Mouse (Mus musculus) CH12.LX (cell line): Measurements from ENCODE around the gene 1700057G04Rik. TPM values are rescaled to one million over a fixed set of nuclear protein-coding genes. Genes with fewer than 3 reads are reported as not detected.

ENCODE experiments used
- DNase-seq: peaks from one replicate; pipeline ENCODE4 v3.0.0-alpha.2; 2013; ENCODE audit errors: extremely low read depth
- H3K27ac ChIP-seq: 2 replicates; pipeline ENCODE4 v1.5.1; 2012; ENCODE audit warnings: low read depth, mild to moderate bottlenecking, control low read depth, moderate library complexity; ENCODE audit not compliant: insufficient read depth
- H3K27me3 ChIP-seq: replicated peaks from 2 replicates; pipeline ENCODE3; 2012; ENCODE audit warnings: inconsistent platforms
- H3K36me3 ChIP-seq, 2 experiments: replicated peaks in 1 of 2; 2 replicates each; pipeline versions ENCODE3 to v1.6.1; 2012; ENCODE audit warnings: inconsistent platforms in 1 of 2, low read length in 1 of 2, mild to moderate bottlenecking in 1 of 2, mixed read lengths in 1 of 2, moderate library complexity in 1 of 2; ENCODE audit not compliant: control insufficient read depth in 1 of 2, insufficient read depth in 1 of 2
- H3K4me1 ChIP-seq, 2 experiments: 2 replicates each; pipeline ENCODE4 v1.6.1; 2012; ENCODE audit warnings: inconsistent platforms in 1 of 2, moderate library complexity in 1 of 2; ENCODE audit not compliant: insufficient read depth in 2 of 2, control insufficient read depth in 1 of 2
- H3K4me2 ChIP-seq: 2 replicates; pipeline ENCODE4 v1.6.1; 2012; ENCODE audit warnings: low read depth, mild to moderate bottlenecking, control low read depth; ENCODE audit not compliant: poor library complexity, insufficient read depth, severe bottlenecking
- H3K4me3 ChIP-seq, 3 experiments: fragments of 150-350 bp in 1 of 3; sonication (generic) in 1 of 3; replicated peaks in 1 of 3; 2 replicates each; pipeline versions ENCODE3 to v1.5.1; 2011 to 2012; ENCODE audit warnings: low read depth in 2 of 3, low read length in 2 of 3, mild to moderate bottlenecking in 2 of 3, moderate library complexity in 2 of 3, control low read depth in 1 of 3, improper control_type of control experiment in 1 of 3, inconsistent platforms in 1 of 3, mixed read lengths in 1 of 3; ENCODE audit not compliant: poor library complexity in 1 of 3
- H3K79me2 ChIP-seq: replicated peaks from 2 replicates; pipeline ENCODE4 v1.6.1; 2012; ENCODE audit warnings: mild to moderate bottlenecking, moderate library complexity; ENCODE audit not compliant: control insufficient read depth, poor library complexity, insufficient read depth, severe bottlenecking; ENCODE audit errors: extremely low read depth
- H3K9ac ChIP-seq: 2 replicates; pipeline ENCODE4 v1.6.1; 2012; ENCODE audit warnings: low read depth, mild to moderate bottlenecking, control low read depth, moderate library complexity; ENCODE audit not compliant: insufficient read depth
- H3K9me3 ChIP-seq: replicated peaks from 2 replicates; pipeline ENCODE3; 2012; ENCODE audit warnings: low read length, inconsistent platforms, mixed read lengths
- BHLHE40 ChIP-seq: IDR thresholded peaks from 2 replicates; pipeline ENCODE4 v1.6.1; 2011; ENCODE audit warnings: mild to moderate bottlenecking, low read depth, low read length, improper control_type of control experiment
- CHD1 ChIP-seq: IDR thresholded peaks from 2 replicates; pipeline ENCODE4 v1.6.1; 2012; ENCODE audit warnings: low read depth, low read length, improper control_type of control experiment, inconsistent platforms
- CHD2 ChIP-seq: IDR thresholded peaks from 2 replicates; pipeline ENCODE4 v1.6.1; 2011; ENCODE audit warnings: low read length, improper control_type of control experiment
- CTCF ChIP-seq, 2 experiments: IDR thresholded peaks in 1 of 2; conservative IDR thresholded peaks in 1 of 2; 2 replicates each; pipeline ENCODE4 v1.5.1; 2011 to 2012; ENCODE audit warnings: low read depth in 2 of 2, low read length in 2 of 2, improper control_type of control experiment in 1 of 2, inconsistent platforms in 1 of 2, mild to moderate bottlenecking in 1 of 2, moderate library complexity in 1 of 2
- E2F4 ChIP-seq: IDR thresholded peaks from 2 replicates; pipeline ENCODE4 v1.6.1; 2011; ENCODE audit warnings: low read depth, low read length, improper control_type of control experiment; ENCODE audit not compliant: insufficient replicate concordance
- ETS1 ChIP-seq: conservative IDR thresholded peaks from 2 replicates; pipeline ENCODE4 v1.6.1; 2012; ENCODE audit warnings: low read depth, mild to moderate bottlenecking, inconsistent platforms, low read length, improper control_type of control experiment, moderate library complexity
- KAT2A ChIP-seq: IDR thresholded peaks from 2 replicates; pipeline ENCODE4 v1.6.1; 2012; ENCODE audit warnings: low read length, improper control_type of control experiment, inconsistent platforms; ENCODE audit not compliant: insufficient replicate concordance
- MAFK ChIP-seq: IDR thresholded peaks from 2 replicates; pipeline ENCODE4 v1.6.1; 2011; ENCODE audit warnings: low read length, improper control_type of control experiment; ENCODE audit not compliant: insufficient replicate concordance
- MAX ChIP-seq: IDR thresholded peaks from 2 replicates; pipeline ENCODE4 v1.6.1; 2011; ENCODE audit warnings: low read length, improper control_type of control experiment
- MAZ ChIP-seq: IDR thresholded peaks from 2 replicates; pipeline ENCODE4 v1.6.1; 2012; ENCODE audit warnings: low read depth, mild to moderate bottlenecking, inconsistent platforms, low read length, improper control_type of control experiment, moderate library complexity
- MXI1 ChIP-seq: IDR thresholded peaks from 2 replicates; pipeline ENCODE4 v1.6.1; 2011; ENCODE audit warnings: mild to moderate bottlenecking, low read depth, low read length, improper control_type of control experiment
- MYC ChIP-seq: IDR thresholded peaks from 2 replicates; pipeline ENCODE4 v1.6.1; 2011; ENCODE audit warnings: low read depth, mild to moderate bottlenecking, improper control_type of control experiment, low read length
- NELFE ChIP-seq: IDR thresholded peaks from 2 replicates; pipeline ENCODE4 v1.6.1; 2011; ENCODE audit warnings: low read depth, low read length, improper control_type of control experiment
- NRF1 ChIP-seq: IDR thresholded peaks from 2 replicates; pipeline ENCODE4 v1.6.1; 2014; ENCODE audit warnings: low read depth, mild to moderate bottlenecking, inconsistent platforms, low read length, improper control_type of control experiment, moderate library complexity
- PAX5 ChIP-seq: IDR thresholded peaks from 2 replicates; pipeline ENCODE4 v1.6.1; 2012; ENCODE audit warnings: low read length, inconsistent platforms, mixed read lengths
- POLR2A ChIP-seq: IDR thresholded peaks from 2 replicates; pipeline ENCODE4 v1.6.1; 2011; ENCODE audit warnings: low read depth, mild to moderate bottlenecking, improper control_type of control experiment, low read length
- RAD21 ChIP-seq: IDR thresholded peaks from 2 replicates; pipeline ENCODE4 v1.6.1; 2011; ENCODE audit warnings: low read depth, mild to moderate bottlenecking, low read length, improper control_type of control experiment, moderate library complexity
- SIN3A ChIP-seq: IDR thresholded peaks from 2 replicates; pipeline ENCODE4 v1.6.1; 2012; ENCODE audit warnings: low read length, improper control_type of control experiment, inconsistent platforms
- SMC3 ChIP-seq: IDR thresholded peaks from 2 replicates; pipeline ENCODE4 v1.6.1; 2011; ENCODE audit warnings: low read depth, low read length, improper control_type of control experiment
- TBP ChIP-seq: conservative IDR thresholded peaks from 2 replicates; pipeline ENCODE4 v1.6.1; 2011; ENCODE audit warnings: low read depth, low read length, improper control_type of control experiment
- ZMIZ1 ChIP-seq: IDR thresholded peaks from 2 replicates; pipeline ENCODE4 v1.6.1; 2012; ENCODE audit warnings: low read depth, mild to moderate bottlenecking, inconsistent platforms, low read length, improper control_type of control experiment
- ZNF384 ChIP-seq: IDR thresholded peaks from 2 replicates; pipeline ENCODE4 v1.6.1; 2012; ENCODE audit warnings: low read depth, low read length, improper control_type of control experiment, inconsistent platforms
- dilution Hi-C: fragments of 300-500 bp; cut with MboI; formaldehyde crosslinking; loops from 2 replicates; pipeline ENCODE4 v1.14.3; 2020; ENCODE audit warnings: low sequenced_read_pairs; ENCODE audit not compliant: extremely low pct_unique_long_range_greater_than_20kb, extremely low pct_ligation_motif_present
- in situ Hi-C: fragments of 300-500 bp; cut with MboI; formaldehyde crosslinking; loops from 3 replicates; pipeline ENCODE4 v1.14.3; 2019; ENCODE audit warnings: low sequenced_read_pairs, low pct_ligation_motif_present, low pct_unique_long_range_greater_than_20kb, mixed read lengths
- polyA plus RNA-seq: library from polyadenylated mRNA; unstranded; fragments of >175 nt; gene quantifications from 2 replicates; pipeline ENCODE4 v1.2.1, GENCODE M21; 2012; ENCODE audit warnings: low read depth; ENCODE audit not compliant: insufficient read length
- total RNA-seq, 2 experiments: library from RNA; depleted of rRNA; stranded (reverse); fragments of 300-350 nt in 1 of 2; fragments of >200 nt in 1 of 2; gene quantifications; 2 replicates each; pipeline ENCODE4 v1.2.3; 2012 to 2014

1700057G04Rik gene
- total and polyA plus RNA-seq, 3 experiments, result not detected

DNA sequence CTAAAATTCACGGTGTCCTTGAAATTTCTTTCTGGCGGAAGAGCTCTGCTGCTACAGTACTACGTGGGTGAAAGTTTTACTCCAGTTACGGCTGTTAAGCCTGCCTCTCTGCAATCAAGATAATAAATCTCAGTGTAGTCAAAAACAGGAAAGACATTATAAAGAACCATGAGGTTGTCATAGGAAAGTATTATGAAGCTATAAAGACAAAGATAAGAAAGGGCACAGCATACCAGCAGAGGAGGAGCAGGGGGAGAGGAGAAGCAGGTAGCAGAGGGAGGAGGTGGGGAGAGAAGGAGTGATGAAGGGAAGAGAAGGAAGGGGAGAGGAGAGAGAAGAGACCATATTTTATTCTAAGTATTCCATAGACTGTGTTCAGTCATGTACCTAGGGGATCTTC is 64.7 kb downstream of the 1700057G04Rik start:
- no peaks in the 10 kb centered on the region for H3K36me3 ChIP-seq
- no peak overlapping the region for H3K9ac ChIP-seq
- H3K27ac ChIP-seq, result no peak overlapping the region
- no peak overlapping the region for H3K4me2 ChIP-seq
- H3K9me3 ChIP-seq, result no peaks in the 10 kb centered on the region
- TF ChIP-seq CHD1 (no peak), KAT2A (no peak), MAX (no peak), ZMIZ1 (no peak), MXI1 (no peak), PAX5 (no peak), NRF1 (no peak), MAFK (no peak), ETS1 (no peak), MYC (no peak), CTCF (conservative IDR thresholded peaks at IDR 0.05 in 1 of 2, IDR thresholded peaks at IDR 0.05 in 1 of 2; ENCODE audit: low read depth in 2 of 2, low read length in 2 of 2) (no peak), TBP (no peak), POLR2A (no peak), RAD21 (no peak), MAZ (no peak), NELFE (no peak), E2F4 (no peak), CHD2 (no peak), BHLHE40 (no peak), SMC3 (no peak)
- dilution Hi-C loops, result no loop called here
- no peak overlapping the region for H3K4me3 ChIP-seq
- in situ Hi-C loops, result no loop called here
- H3K27me3 ChIP-seq, result no peaks in the 10 kb centered on the region
- no peaks in the 10 kb centered on the region for H3K79me2 ChIP-seq
- H3K4me1 ChIP-seq, result peaks cover 0 to 14% of the 10 kb centered on the region in 2 experiments; a peak in 2 of 4 replicates
- no peak for DNase-seq

DNA sequence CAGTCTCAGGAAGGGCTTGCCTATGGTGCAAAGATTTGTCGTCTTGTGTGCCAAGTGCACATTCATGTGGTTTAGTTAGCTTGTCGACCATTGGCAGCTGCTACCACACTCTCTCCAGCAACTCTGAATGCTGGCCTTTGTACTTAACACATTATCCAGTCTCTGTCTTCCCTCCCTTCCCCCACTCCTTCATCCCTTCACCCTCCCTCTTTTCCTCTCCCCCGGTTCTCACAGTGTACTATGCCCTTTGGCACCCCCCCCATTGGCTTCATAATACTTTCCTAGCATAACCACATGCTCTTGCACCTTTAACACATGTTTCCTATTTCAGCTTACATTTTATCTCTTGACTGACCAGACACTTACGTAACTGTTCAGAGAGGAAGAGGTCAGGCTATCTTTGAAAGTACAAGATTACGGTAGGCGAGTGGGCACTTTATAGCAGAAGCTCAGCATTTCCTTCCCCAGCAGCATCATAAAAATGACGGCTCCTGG is 65.6 kb downstream of the 1700057G04Rik start:
- no peak for DNase-seq
- Histone ChIP-seq H3K36me3 (no peaks in the 10 kb centered on the region), H3K9me3 (no peaks in the 10 kb centered on the region), H3K4me3 (no peak overlapping the region), H3K27me3 (no peaks in the 10 kb centered on the region), H3K4me2 (no peak overlapping the region), H3K4me1 (peaks cover 0 to 17% of the 10 kb centered on the region in 2 experiments; a peak in 2 of 4 replicates), H3K27ac (no peak overlapping the region), H3K79me2 (no peaks in the 10 kb centered on the region), H3K9ac (no peak overlapping the region)
- TF ChIP-seq E2F4, result no peak
- no peak for TF ChIP-seq SIN3A
- peak; percentile 33; the same call in 1 of the 2 replicates for TF ChIP-seq ETS1
- no peak for TF ChIP-seq ZNF384
- dilution Hi-C loops (no loop called here), in situ Hi-C loops (no loop called here)
